Mouse (Mus musculus) intestine, embryonic 14.5 days (tissue): ENCODE results near the gene Cmya5. TPM values are rescaled to one million over a fixed set of nuclear protein-coding genes. Genes with fewer than 3 reads are reported as not detected.

ENCODE experiments used
- polyA plus RNA-seq: library from polyadenylated mRNA; unstranded; fragments of >200 nt; fragmentation: Nextera tagmentation; extraction: Ambion mirVana; gene quantifications from 2 replicates; pipeline ENCODE4 v1.2.1, GENCODE M21; 2014

The Cmya5 gene
- polyA plus RNA-seq, 1 experiment from 2014 or later, result 0.16 TPM

Other genes with a start within 250 kb of the Cmya5 start
- 74.0 and 81.2 TPM in 2 replicates for gene Tent2, start 47.7 kb upstream of the Cmya5 start, polyA plus RNA-seq
- gene Homer1, start 154.9 kb upstream of the Cmya5 start, polyA plus RNA-seq, result 7.2 and 7.3 TPM in 2 replicates